Mouse (Mus musculus): Measurements from ENCODE around the gene H2afy. TPM values are rescaled to one million over a fixed set of nuclear protein-coding genes. Genes with fewer than 3 reads are reported as not detected.
A peak's percentile ranks its signal among the peaks of the same experiment; 100 is the strongest.
"Not testable (repeated sequence)": the region's sequence is repeated elsewhere in the genome, so short reads cannot be mapped to it uniquely, and the experiment has no call there.

H2afy gene
- total and polyA plus RNA-seq, 2 experiments from 2014 or later = 169 to 181 TPM

DNA sequence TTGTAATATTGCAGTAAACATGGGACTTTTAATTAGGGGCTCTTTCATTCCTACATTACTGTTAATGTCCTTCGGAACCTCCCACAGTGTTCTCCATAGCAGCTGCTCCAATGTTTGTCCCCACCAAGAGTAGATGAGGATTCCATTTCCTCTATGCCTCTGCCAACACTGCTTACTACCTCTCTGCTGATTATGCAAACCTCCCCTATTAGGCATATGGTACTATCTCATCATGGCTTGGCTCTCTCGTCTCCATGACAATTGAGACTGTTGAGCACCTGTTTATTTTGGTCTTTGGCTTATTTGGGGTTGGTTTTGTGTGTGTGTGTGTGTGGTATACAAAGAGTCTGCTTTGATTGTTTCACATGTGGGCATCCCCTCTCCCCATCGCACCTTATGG is 95.5 kb downstream of the H2afy start:
- ATAC-seq (peak; percentile 29; the same call in 1 of the 2 replicates), DNase-seq (peak; percentile 25)
- Histone ChIP-seq H3K4me2 (ENCODE audit: low read depth) (no peak overlapping the region), H3K27me3 (ENCODE audit: insufficient read depth, low read length) (no peaks in the 10 kb centered on the region), H3K9ac (no peak overlapping the region), H3K4me1 (ENCODE audit: insufficient read depth) (no peaks in the 10 kb centered on the region), H3K4me3 (ENCODE audit: low read depth, low read length) (no peak overlapping the region), H3K36me3 (ENCODE audit: insufficient read depth) (no peaks in the 10 kb centered on the region), H3K27ac (ENCODE audit: low read depth, low read length) (no peak overlapping the region), H3K9me3 (ENCODE audit: low read length) (no peaks in the 10 kb centered on the region)
- 55% methylated on average over 3 of the region's 3 CpGs for WGBS
- TF ChIP-seq CTCF (IDR thresholded peaks at IDR 0.05; ENCODE audit: low read depth) = no peak

DNA sequence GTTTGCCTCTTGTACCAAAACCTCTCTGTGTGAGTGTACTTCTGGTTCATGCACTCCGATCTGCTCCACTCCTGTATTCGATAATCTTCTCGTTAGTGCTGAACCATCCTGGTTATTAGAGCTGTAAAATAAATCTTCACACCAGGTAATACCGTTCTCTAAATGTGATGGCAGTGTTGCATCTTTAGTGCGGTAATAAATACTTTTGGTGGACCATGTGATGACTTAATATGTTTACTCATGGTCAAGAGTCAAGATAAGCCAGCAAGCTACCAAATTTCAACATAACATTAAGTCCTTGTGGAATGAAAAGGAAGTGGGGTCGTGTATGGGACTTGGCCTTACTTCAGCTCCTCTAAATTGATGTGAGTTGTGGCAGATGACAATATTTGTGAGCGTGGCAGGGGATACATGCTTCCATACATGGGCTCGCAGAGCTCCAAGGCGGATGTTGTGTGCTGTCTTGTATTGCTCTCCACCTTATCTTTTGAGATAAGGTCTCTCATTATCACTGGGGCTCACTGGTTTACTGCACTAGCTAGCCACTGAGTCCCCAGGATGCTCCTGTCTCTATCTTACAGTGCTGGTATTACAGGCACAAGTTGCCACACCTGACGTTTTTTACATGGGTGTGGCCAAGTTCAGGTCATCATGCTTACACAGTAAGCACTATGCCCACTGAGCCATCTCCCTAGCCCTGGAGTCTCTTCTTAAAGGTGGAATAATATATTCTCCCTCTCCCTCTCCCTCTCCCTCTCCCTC is 96.4 kb downstream of the H2afy start:
- no peak for TF ChIP-seq CTCF (IDR thresholded peaks at IDR 0.05; ENCODE audit: low read depth)
- H3K27me3 ChIP-seq (ENCODE audit: insufficient read depth, low read length) = no peaks in the 10 kb centered on the region
- no peaks in the 10 kb centered on the region for H3K36me3 ChIP-seq (ENCODE audit: insufficient read depth)
- H3K4me3 ChIP-seq (ENCODE audit: low read depth, low read length) = no peak overlapping the region
- no peak overlapping the region for H3K27ac ChIP-seq (ENCODE audit: low read depth, low read length)
- H3K9ac ChIP-seq = no peak overlapping the region
- H3K4me1 ChIP-seq (ENCODE audit: insufficient read depth) = no peaks in the 10 kb centered on the region
- no peak for ATAC-seq
- no peaks in the 10 kb centered on the region for H3K9me3 ChIP-seq (ENCODE audit: low read length)
- WGBS = 80% methylated on average over 10 of the region's 10 CpGs
- no peak overlapping the region for H3K4me2 ChIP-seq (ENCODE audit: low read depth)
- DNase-seq = no peak

DNA sequence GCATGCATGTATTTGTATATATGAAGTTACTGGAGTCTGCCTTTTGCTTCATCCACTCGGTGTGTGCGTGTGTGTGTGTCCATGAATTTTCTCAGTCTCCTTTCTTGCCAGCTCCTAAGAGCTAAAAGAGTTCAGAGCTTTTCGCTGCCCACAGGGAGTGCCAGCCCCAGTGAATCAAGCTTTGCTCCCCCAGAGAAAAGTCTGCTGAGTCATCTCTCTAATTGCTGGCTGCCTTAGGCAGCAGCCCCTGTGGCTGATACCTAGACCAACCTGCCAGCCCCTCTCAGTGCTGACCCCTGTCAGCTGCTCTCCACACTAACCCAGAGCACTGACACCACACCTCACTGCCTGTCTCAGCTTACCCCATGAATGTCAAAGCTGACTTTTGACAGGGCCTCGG is 107.2 kb downstream of the H2afy start:
- no peak overlapping the region for H3K27ac ChIP-seq (ENCODE audit: low read depth, low read length)
- no peaks in the 10 kb centered on the region for H3K4me1 ChIP-seq (ENCODE audit: insufficient read depth)
- H3K9me3 ChIP-seq (ENCODE audit: low read length) = no peaks in the 10 kb centered on the region
- no peak overlapping the region for H3K4me2 ChIP-seq (ENCODE audit: low read depth)
- no peak overlapping the region for H3K4me3 ChIP-seq (ENCODE audit: low read depth, low read length)
- H3K36me3 ChIP-seq (ENCODE audit: insufficient read depth) = no peaks in the 10 kb centered on the region
- ATAC-seq = no peak
- no peak overlapping the region for H3K9ac ChIP-seq
- WGBS = 88% methylated on average over 4 of the region's 4 CpGs
- DNase-seq = no peak
- H3K27me3 ChIP-seq (ENCODE audit: insufficient read depth, low read length) = no peaks in the 10 kb centered on the region
- TF ChIP-seq CTCF (IDR thresholded peaks at IDR 0.05; ENCODE audit: low read depth) = no peak

DNA sequence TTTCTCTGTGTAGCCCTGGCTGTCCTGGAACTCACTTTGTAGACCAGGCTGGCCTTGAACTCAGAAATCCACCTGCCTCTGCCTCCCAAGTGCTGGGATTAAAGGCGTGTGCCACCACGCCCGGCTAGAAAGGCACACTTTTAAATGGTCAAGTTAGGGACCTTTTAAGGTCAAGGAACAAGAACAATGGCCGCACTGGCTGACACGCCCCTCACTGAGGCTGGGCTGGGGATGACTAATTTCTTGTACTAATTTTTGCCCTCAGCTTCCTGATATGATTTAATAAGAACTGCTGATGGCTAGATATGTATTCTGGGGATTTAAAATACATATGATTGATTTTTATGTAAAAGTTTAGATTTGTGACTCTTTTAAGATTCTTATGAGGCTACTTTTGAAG is 108.2 kb downstream of the H2afy start:
- not testable (repeated sequence) for DNase-seq; H3K27me3 ChIP-seq (ENCODE audit: insufficient read depth, low read length); H3K4me3 ChIP-seq (ENCODE audit: low read depth, low read length); H3K36me3 ChIP-seq (ENCODE audit: insufficient read depth); H3K4me2 ChIP-seq (ENCODE audit: low read depth); ATAC-seq; H3K9me3 ChIP-seq (ENCODE audit: low read length); H3K27ac ChIP-seq (ENCODE audit: low read depth, low read length); H3K4me1 ChIP-seq (ENCODE audit: insufficient read depth); H3K9ac ChIP-seq
- 74% methylated on average over 5 of the region's 5 CpGs for WGBS

DNA sequence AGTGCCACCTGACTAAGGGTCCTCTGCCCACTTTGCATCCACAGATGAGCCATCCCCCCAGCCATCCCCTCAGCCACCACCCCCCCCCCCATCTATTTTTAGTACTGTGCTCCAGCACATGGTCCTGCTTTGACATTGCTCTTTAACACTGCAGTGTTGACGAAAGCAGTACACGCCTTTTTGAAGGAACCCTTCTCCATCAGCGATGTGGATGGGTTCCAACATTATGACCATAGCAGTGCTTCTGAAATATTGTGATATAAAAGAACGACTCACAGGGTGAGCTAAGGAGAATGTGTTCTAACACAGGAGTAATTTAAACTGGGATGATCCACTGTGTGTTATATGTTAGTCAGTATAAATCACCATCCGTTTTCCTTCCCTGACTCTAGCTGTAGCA is 109.5 kb downstream of the H2afy start:
- H3K4me1 ChIP-seq (ENCODE audit: insufficient read depth) = no peaks in the 10 kb centered on the region
- no peaks in the 10 kb centered on the region for H3K9me3 ChIP-seq (ENCODE audit: low read length)
- no peak overlapping the region for H3K9ac ChIP-seq
- no peak for ATAC-seq
- H3K4me2 ChIP-seq (ENCODE audit: low read depth) = no peak overlapping the region
- H3K36me3 ChIP-seq (ENCODE audit: insufficient read depth) = no peaks in the 10 kb centered on the region
- no peak for DNase-seq
- 84% methylated on average over 5 of the region's 5 CpGs for WGBS
- no peak overlapping the region for H3K4me3 ChIP-seq (ENCODE audit: low read depth, low read length)
- no peak for TF ChIP-seq CTCF (IDR thresholded peaks at IDR 0.05; ENCODE audit: low read depth)
- no peaks in the 10 kb centered on the region for H3K27me3 ChIP-seq (ENCODE audit: insufficient read depth, low read length)
- H3K27ac ChIP-seq (ENCODE audit: low read depth, low read length) = no peak overlapping the region

DNA sequence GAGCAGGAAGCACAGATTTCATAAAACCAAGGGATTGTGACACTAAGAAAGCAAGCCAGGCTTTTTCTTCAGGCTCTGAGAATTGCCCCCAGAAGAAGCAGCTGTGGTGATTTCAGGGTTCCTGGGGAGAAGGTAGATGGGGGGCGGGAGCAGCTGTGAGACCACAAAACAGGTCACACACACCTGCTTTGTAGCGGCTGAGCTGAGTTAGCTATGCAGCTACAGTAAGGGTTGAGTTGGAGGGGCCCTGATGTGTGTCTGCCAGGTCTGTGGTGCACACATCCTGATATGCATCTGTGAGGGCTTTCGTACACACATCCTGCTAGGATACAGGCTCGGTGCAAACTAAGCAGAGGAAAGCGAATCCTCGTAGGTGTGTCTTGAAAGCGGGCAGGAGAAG is 110.1 kb downstream of the H2afy start:
- no peak for TF ChIP-seq CTCF (IDR thresholded peaks at IDR 0.05; ENCODE audit: low read depth)
- no peak overlapping the region for H3K27ac ChIP-seq (ENCODE audit: low read depth, low read length)
- H3K36me3 ChIP-seq (ENCODE audit: insufficient read depth) = no peaks in the 10 kb centered on the region
- DNase-seq (no peak), ATAC-seq (no peak)
- no peaks in the 10 kb centered on the region for H3K27me3 ChIP-seq (ENCODE audit: insufficient read depth, low read length)
- H3K9ac ChIP-seq = no peak overlapping the region
- H3K4me1 ChIP-seq (ENCODE audit: insufficient read depth) = no peaks in the 10 kb centered on the region
- no peaks in the 10 kb centered on the region for H3K9me3 ChIP-seq (ENCODE audit: low read length)
- 91% methylated on average over 7 of the region's 7 CpGs for WGBS
- no peak overlapping the region for H3K4me3 ChIP-seq (ENCODE audit: low read depth, low read length)
- no peak overlapping the region for H3K4me2 ChIP-seq (ENCODE audit: low read depth)

DNA sequence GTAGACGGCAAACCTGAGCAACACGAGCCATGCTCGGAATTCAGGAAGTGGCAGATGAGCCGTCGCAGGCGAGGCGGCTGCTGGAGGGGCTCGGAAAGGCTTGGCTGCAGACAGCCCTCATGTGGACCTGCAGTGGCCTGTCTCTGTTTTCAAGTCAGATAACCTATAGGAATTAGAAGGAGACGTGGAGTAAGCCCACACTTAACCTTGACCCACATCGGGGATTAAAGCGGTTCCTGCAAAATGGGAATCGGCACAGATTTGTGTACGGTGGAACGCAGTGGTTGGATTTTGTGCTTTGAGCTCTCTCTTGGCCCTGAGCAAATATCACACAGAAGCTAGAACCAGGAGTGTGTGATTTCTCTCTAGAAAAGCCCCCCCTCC is 111.1 kb downstream of the H2afy start:
- H3K9me3 ChIP-seq (ENCODE audit: low read length) = no peaks in the 10 kb centered on the region
- no peaks in the 10 kb centered on the region for H3K27me3 ChIP-seq (ENCODE audit: insufficient read depth, low read length)
- 80% methylated on average over 14 of the region's 14 CpGs for WGBS
- H3K36me3 ChIP-seq (ENCODE audit: insufficient read depth) = no peaks in the 10 kb centered on the region
- TF ChIP-seq CTCF (IDR thresholded peaks at IDR 0.05; ENCODE audit: low read depth) = no peak
- no peak overlapping the region for H3K4me3 ChIP-seq (ENCODE audit: low read depth, low read length)
- no peak overlapping the region for H3K9ac ChIP-seq
- H3K27ac ChIP-seq (ENCODE audit: low read depth, low read length) = no peak overlapping the region
- ATAC-seq = no peak
- no peak overlapping the region for H3K4me2 ChIP-seq (ENCODE audit: low read depth)
- no peak for DNase-seq
- no peaks in the 10 kb centered on the region for H3K4me1 ChIP-seq (ENCODE audit: insufficient read depth)

Data from forebrain, postnatal 0 days (tissue).